Mouse (Mus musculus): ENCODE data around the gene Il1f8. TPM values are rescaled to one million over a fixed set of nuclear protein-coding genes. Genes with fewer than 3 reads are reported as not detected.

Il1f8 gene
- polyA plus RNA-seq, 1 experiment from 2014 or later: not detected

Other genes with a start within 250 kb of the Il1f8 start
- gene Hnmt, start 103.8 kb upstream of the Il1f8 start, polyA plus RNA-seq (2015; fragmentation: Nextera tagmentation; extraction: Ambion mirVana): 3.7 and 4.1 TPM in 2 replicates
- gene Tbpl2, start 56.6 kb upstream of the Il1f8 start, polyA plus RNA-seq (2015; fragmentation: Nextera tagmentation; extraction: Ambion mirVana): not detected in 2 replicates
- gene Il1f9, start 33.3 kb downstream of the Il1f8 start, polyA plus RNA-seq (2015; fragmentation: Nextera tagmentation; extraction: Ambion mirVana): not detected in 2 replicates
- gene Il1f6, start 62.3 kb downstream of the Il1f8 start, polyA plus RNA-seq (2015; fragmentation: Nextera tagmentation; extraction: Ambion mirVana): not detected in 2 replicates
- not detected in 2 replicates for gene Il1f5, start 123.8 kb downstream of the Il1f8 start, polyA plus RNA-seq (2015; fragmentation: Nextera tagmentation; extraction: Ambion mirVana)
- not detected in 2 replicates for gene Il1f10, start 138.0 kb downstream of the Il1f8 start, polyA plus RNA-seq (2015; fragmentation: Nextera tagmentation; extraction: Ambion mirVana)
- gene Il1rn, start 183.7 kb downstream of the Il1f8 start, polyA plus RNA-seq (2015; fragmentation: Nextera tagmentation; extraction: Ambion mirVana): 0.47 and 0.62 TPM in 2 replicates
- 0.96 and 1.1 TPM in 2 replicates for gene Psd4, start 214.4 kb downstream of the Il1f8 start, polyA plus RNA-seq (2015; fragmentation: Nextera tagmentation; extraction: Ambion mirVana)

Measured in heart, embryonic 13.5 days (tissue).